Comparison of ENCODE assay signal across 22 mouse cellular contexts in genomic region chr13:69517445-69517844, GRCm38 (mm10). TPM values are rescaled to one million over a fixed set of nuclear protein-coding genes. Genes with fewer than 3 reads are reported as not detected.
A peak's percentile ranks its signal among the peaks of the same experiment; 100 is the strongest.
DNase-seq lines count a peak whose midpoint lies in the region; ATAC-seq and TF ChIP-seq lines count a peak whose summit lies in the region.
"Had no signal": no experiment of that assay in that cellular context is flagged by ENCODE, and none has a peak within 500 bp of the region (broad histone marks: within the 10 kb centered on the region; RNA-seq: fewer than 3 reads in every experiment).

No protein-coding gene starts in this region.

- H3K9me3 ChIP-seq in embryonic facial prominence, embryonic 14.5 days (ENCODE audit: control insufficient read depth, low read length), result no peaks in the 10 kb centered on the region
- no peaks in the 10 kb centered on the region for H3K9me3 ChIP-seq in embryonic facial prominence, embryonic 10.5 days
- no peaks in the 10 kb centered on the region for H3K9me3 ChIP-seq in kidney, postnatal 0 days (replicated peaks; ENCODE audit: low read length)
- H3K9me3 ChIP-seq in lung, postnatal 0 days (ENCODE audit: low read length), result no peaks in the 10 kb centered on the region
- H3K9me3 ChIP-seq: forebrain, embryonic 15.5 days; limb, embryonic 13.5 days; midbrain, embryonic 12.5 days; neural tube, embryonic 15.5 days; stomach, embryonic 15.5 days had no signal

- TF ChIP-seq EP300 in lung, postnatal 0 days (IDR thresholded peaks at IDR 0.05), result no peak

- 72% methylated on average over 6 of the region's 6 CpGs for WGBS in embryonic facial prominence, embryonic 14.5 days
- 90% methylated on average over 6 of the region's 6 CpGs for WGBS in embryonic facial prominence, embryonic 10.5 days
- WGBS in kidney, adult 2 months, result 48% methylated on average over 6 of the region's 6 CpGs
- 72% methylated on average over 6 of the region's 6 CpGs for WGBS in kidney, postnatal 0 days
- 41% methylated on average over 6 of the region's 6 CpGs for whole genome bisulfite sequencing in lung, postnatal 0 days

- 0 out of 2 replicates have a peak, but pooled peaks cover 3% of the 10 kb centered on the region for H3K4me1 ChIP-seq in embryonic facial prominence, embryonic 14.5 days (ENCODE audit: control insufficient read depth, insufficient read depth, low read length)
- H3K4me1 ChIP-seq in embryonic facial prominence, embryonic 10.5 days, result peaks cover 20% of the 10 kb centered on the region
- H3K4me1 ChIP-seq in kidney, adult 2 months (ENCODE audit: control insufficient read depth, insufficient read depth, low read length), result peaks cover 25% of the 10 kb centered on the region
- peaks cover 8% of the 10 kb centered on the region; the same call in 1 of the 2 replicates for H3K4me1 ChIP-seq in kidney, postnatal 0 days (replicated peaks; ENCODE audit: insufficient read depth, low read length)
- peaks cover 9% of the 10 kb centered on the region; the same call in 1 of the 2 replicates for H3K4me1 ChIP-seq in lung, postnatal 0 days (ENCODE audit: insufficient read depth, low read depth, low read length)

- no peak for TF ChIP-seq POLR2A in kidney, adult 2 months (IDR thresholded peaks at IDR 0.05; ENCODE audit: low read depth, low read length)

- no peak for DNase-seq in embryonic facial prominence, embryonic 14.5 days (ENCODE audit: low spot score)
- no peak for DNase-seq in embryonic facial prominence, embryonic 10.5 days (ENCODE audit: low spot score)
- DNase-seq in kidney, adult 2 months, result peak; percentile 71
- no peak for DNase-seq in kidney, adult 9 months
- no peak for DNase-seq in kidney, postnatal 0 days (ENCODE audit: low spot score)
- DNase-seq in lung, postnatal 0 days (ENCODE audit: low spot score), result peak; percentile 45
- DNase-seq in c-Kit-positive CD71-positive TER-119-positive erythroid progenitor cells, embryonic 14.5 days (ENCODE audit: low spot score), result no peak
- DNase-seq: cerebellum, adult 8-10 months; heart, adult 2 months; heart, postnatal 10 days; retina, postnatal 1 day had no signal

- H3K9ac ChIP-seq in embryonic facial prominence, embryonic 14.5 days (ENCODE audit: low read depth, low read length), result no peak overlapping the region
- H3K9ac ChIP-seq in kidney, postnatal 0 days (ENCODE audit: low read depth, low read length), result no peak overlapping the region
- H3K9ac ChIP-seq in lung, postnatal 0 days (replicated peaks; ENCODE audit: low read depth), result peak overlapping the region; percentile 0; the same call in 1 of the 2 replicates
- H3K9ac ChIP-seq: forebrain, embryonic 15.5 days; limb, embryonic 13.5 days; midbrain, embryonic 12.5 days; neural tube, embryonic 15.5 days; stomach, embryonic 15.5 days had no signal

- peak; percentile 9; the same call in 1 of the 2 replicates for ATAC-seq in embryonic facial prominence, embryonic 14.5 days (ENCODE audit: low read depth)
- ATAC-seq in kidney, postnatal 0 days (replicated peaks; ENCODE audit: low FRiP score, low read depth), result 0 out of 2 replicates have a peak, but pooled peaks have one; percentile 40
- peak; percentile 58 for ATAC-seq in lung, postnatal 0 days
- ATAC-seq: forebrain, embryonic 15.5 days; hindbrain, postnatal 0 days; Patski had no signal

- H3K27me3 ChIP-seq in embryonic facial prominence, embryonic 14.5 days (replicated peaks; ENCODE audit: control insufficient read depth, insufficient read depth, low read length), result no peaks in the 10 kb centered on the region
- no peaks in the 10 kb centered on the region for H3K27me3 ChIP-seq in embryonic facial prominence, embryonic 10.5 days (replicated peaks; ENCODE audit: low read depth, poor library complexity, severe bottlenecking)
- H3K27me3 ChIP-seq in kidney, adult 2 months (replicated peaks; ENCODE audit: control insufficient read depth, insufficient read depth, low read length), result no peaks in the 10 kb centered on the region
- no peaks in the 10 kb centered on the region for H3K27me3 ChIP-seq in kidney, postnatal 0 days (ENCODE audit: insufficient read depth, low read length)
- H3K27me3 ChIP-seq in lung, postnatal 0 days (replicated peaks; ENCODE audit: insufficient read depth, low read length), result no peaks in the 10 kb centered on the region
- H3K27me3 ChIP-seq: forebrain, embryonic 15.5 days; limb, embryonic 13.5 days; midbrain, embryonic 12.5 days; neural tube, embryonic 15.5 days; Patski; stomach, embryonic 15.5 days had no signal

- H3K36me3 ChIP-seq in embryonic facial prominence, embryonic 14.5 days (ENCODE audit: control insufficient read depth, insufficient read depth, low read length), result peaks cover 15% of the 10 kb centered on the region
- peaks cover 28% of the 10 kb centered on the region for H3K36me3 ChIP-seq in embryonic facial prominence, embryonic 10.5 days (replicated peaks)
- H3K36me3 ChIP-seq in kidney, adult 2 months (ENCODE audit: control insufficient read depth, insufficient read depth, low read length), result no peaks in the 10 kb centered on the region
- 0 out of 2 replicates have a peak, but pooled peaks cover 5% of the 10 kb centered on the region for H3K36me3 ChIP-seq in kidney, postnatal 0 days (ENCODE audit: insufficient read depth, low read length)
- H3K36me3 ChIP-seq in lung, postnatal 0 days (ENCODE audit: insufficient read depth, low read length), result no peaks in the 10 kb centered on the region
- H3K36me3 ChIP-seq: neural tube, embryonic 15.5 days had no signal

- no peak overlapping the region for H3K4me2 ChIP-seq in embryonic facial prominence, embryonic 14.5 days (ENCODE audit: low read depth, low read length)
- H3K4me2 ChIP-seq in kidney, postnatal 0 days (ENCODE audit: low read length), result no peak overlapping the region
- H3K4me2 ChIP-seq in lung, postnatal 0 days (replicated peaks; ENCODE audit: low read depth, low read length), result no peak overlapping the region
- H3K4me2 ChIP-seq: forebrain, embryonic 15.5 days; limb, embryonic 13.5 days; midbrain, embryonic 12.5 days; neural tube, embryonic 15.5 days; stomach, embryonic 15.5 days had no signal

- TF ChIP-seq CTCF in kidney, adult 2 months (conservative IDR thresholded peaks at IDR 0.05; ENCODE audit: insufficient read depth, insufficient read length, low read depth, low read length), result no peak
- no peak for TF ChIP-seq CTCF in kidney, postnatal 0 days (IDR thresholded peaks at IDR 0.05; ENCODE audit: low read depth)
- no peak for TF ChIP-seq CTCF in lung, postnatal 0 days (IDR thresholded peaks at IDR 0.05)

- H3K4me3 ChIP-seq in embryonic facial prominence, embryonic 14.5 days (ENCODE audit: low read depth, low read length), result no peak overlapping the region
- no peak overlapping the region for H3K4me3 ChIP-seq in embryonic facial prominence, embryonic 10.5 days
- no peak overlapping the region for H3K4me3 ChIP-seq in kidney, adult 2 months (ENCODE audit: insufficient read depth, low read depth, low read length)
- H3K4me3 ChIP-seq in kidney, postnatal 0 days (replicated peaks; ENCODE audit: low read depth, low read length), result no peak overlapping the region
- no peak overlapping the region for H3K4me3 ChIP-seq in lung, postnatal 0 days (ENCODE audit: low read depth, low read length)
- H3K4me3 ChIP-seq: erythroblast, embryonic 14.5 days; forebrain, embryonic 15.5 days; heart, adult 2 months; layer of hippocampus, adult 2 months; left cerebral cortex, adult 2 months; limb, embryonic 13.5 days; midbrain, embryonic 12.5 days; neural tube, embryonic 15.5 days; stomach, embryonic 15.5 days had no signal

- no peak overlapping the region for H3K27ac ChIP-seq in embryonic facial prominence, embryonic 14.5 days (replicated peaks; ENCODE audit: low read depth, low read length)
- no peak overlapping the region for H3K27ac ChIP-seq in embryonic facial prominence, embryonic 10.5 days (replicated peaks)
- H3K27ac ChIP-seq in kidney, adult 2 months (ENCODE audit: insufficient read depth, low read depth, low read length), result no peak overlapping the region
- no peak overlapping the region for H3K27ac ChIP-seq in kidney, postnatal 0 days
- H3K27ac ChIP-seq in lung, postnatal 0 days (ENCODE audit: low read length), result 0 out of 2 replicates have a peak overlapping the region, but pooled peaks have one; percentile 9
- H3K27ac ChIP-seq: forebrain, embryonic 15.5 days; heart, adult 2 months; hindbrain, postnatal 0 days; layer of hippocampus, adult 2 months; left cerebral cortex, adult 2 months; limb, embryonic 13.5 days; macrophage; midbrain, embryonic 12.5 days; neural tube, embryonic 15.5 days; stomach, embryonic 15.5 days had no signal

RNA-seq across cellular contexts. Expression of gene Nsun2, which starts 16.1 kb away (rescaled TPM):
- 112 and 128 TPM in 2 replicates for polyA plus RNA-seq in embryonic facial prominence, embryonic 14.5 days (2014; fragmentation: Nextera tagmentation; extraction: Ambion mirVana)
- 166 and 173 TPM in 2 replicates for polyA plus RNA-seq in embryonic facial prominence, embryonic 10.5 days (2016; fragmentation: Nextera tagmentation; extraction: Ambion mirVana)
- polyA plus RNA-seq in kidney, adult 2 months (2012; rRNA removed), result 47.9 and 51.6 TPM in 2 replicates
- 82.0 and 86.6 TPM in 2 replicates for polyA plus RNA-seq in kidney, postnatal 0 days (2015; fragmentation: Nextera tagmentation; extraction: Ambion mirVana)
- 34.7 and 38.1 TPM in 2 replicates for polyA plus RNA-seq in lung, postnatal 0 days (2015; fragmentation: Nextera tagmentation; extraction: Ambion mirVana)

RNA-seq across cellular contexts. Expression of gene Tent4a, which starts 17.0 kb away (rescaled TPM):
- polyA plus RNA-seq in embryonic facial prominence, embryonic 14.5 days (2014; fragmentation: Nextera tagmentation; extraction: Ambion mirVana), result 7.7 and 7.8 TPM in 2 replicates
- 5.0 TPM in 2 replicates for polyA plus RNA-seq in embryonic facial prominence, embryonic 10.5 days (2016; fragmentation: Nextera tagmentation; extraction: Ambion mirVana)
- polyA plus RNA-seq in kidney, adult 2 months (2012; rRNA removed), result 15.8 and 16.7 TPM in 2 replicates
- polyA plus RNA-seq in kidney, postnatal 0 days (2015; fragmentation: Nextera tagmentation; extraction: Ambion mirVana), result 4.7 and 5.0 TPM in 2 replicates
- 3.1 TPM in 2 replicates for polyA plus RNA-seq in lung, postnatal 0 days (2015; fragmentation: Nextera tagmentation; extraction: Ambion mirVana)

Comparison
In these comparisons a context has a peak if more than half of its experiments do, and no peak if none do; other contexts are left out.
1. DNase-seq: peak in kidney, adult 2 months (single experiment) and lung, postnatal 0 days (single experiment); none in embryonic facial prominence, embryonic 14.5 days (single experiment), embryonic facial prominence, embryonic 10.5 days (single experiment), kidney, adult 9 months (single experiment), kidney, postnatal 0 days (single experiment) and c-Kit-positive CD71-positive TER-119-positive erythroid progenitor cells, embryonic 14.5 days (single experiment).
2. Peak in every context shown above with its lines, with median percentiles within 50 percentile points of each other: ATAC-seq.